Mouse (Mus musculus) yolk sac, embryonic 10.5 days (tissue): ENCODE measurements around the gene Thsd4.
A peak's percentile ranks its signal among the peaks of the same experiment; 100 is the strongest.

Experiments
- DNase-seq: peaks from one replicate; pipeline ENCODE4 v3.0.0-alpha.2; 2017; ENCODE audit warnings: low spot score

Thsd4 gene

GRCm38 (mm10) chr9:60380550-60380949 is 141.3 kb downstream of the Thsd4 start:
- DNase-seq = no peak

GRCm38 (mm10) chr9:60378235-60378634 is 143.6 kb downstream of the Thsd4 start:
- no peak for DNase-seq

GRCm38 (mm10) chr9:60373161-60373737 is 148.6 kb downstream of the Thsd4 start:
- no peak for DNase-seq

GRCm38 (mm10) chr9:60368516-60368915 is 153.3 kb downstream of the Thsd4 start:
- DNase-seq = no peak

GRCm38 (mm10) chr9:60367617-60368305 is 154.1 kb downstream of the Thsd4 start:
- DNase-seq = peak; percentile 21

GRCm38 (mm10) chr9:60364166-60364781 is 157.6 kb downstream of the Thsd4 start:
- DNase-seq = peak; percentile 30

GRCm38 (mm10) chr9:60352351-60352750 is 169.5 kb downstream of the Thsd4 start:
- DNase-seq = no peak

- no peak for DNase-seq
Observed at GRCm38 (mm10) chr9:60351153-60351552, 170.7 kb downstream of the Thsd4 start.

- DNase-seq = no peak
Observed at GRCm38 (mm10) chr9:60336147-60336546, 185.7 kb downstream of the Thsd4 start.

GRCm38 (mm10) chr9:60335455-60335854 is 186.4 kb downstream of the Thsd4 start:
- no peak for DNase-seq

GRCm38 (mm10) chr9:60329911-60330310 is 191.9 kb downstream of the Thsd4 start:
- no peak for DNase-seq

- DNase-seq = no peak
Observed at GRCm38 (mm10) chr9:60324716-60325115, 197.1 kb downstream of the Thsd4 start.

GRCm38 (mm10) chr9:60323435-60323834 is 198.4 kb downstream of the Thsd4 start:
- DNase-seq = no peak

- no peak for DNase-seq
Observed at GRCm38 (mm10) chr9:60317291-60317690, 204.6 kb downstream of the Thsd4 start.

- DNase-seq = no peak
Observed at GRCm38 (mm10) chr9:60316510-60316909, 205.3 kb downstream of the Thsd4 start.

GRCm38 (mm10) chr9:60315533-60315932 is 206.3 kb downstream of the Thsd4 start:
- DNase-seq = peak; percentile 45

- DNase-seq = no peak
Observed at GRCm38 (mm10) chr9:60313661-60314060, 208.2 kb downstream of the Thsd4 start.

GRCm38 (mm10) chr9:60312670-60313069 is 209.2 kb downstream of the Thsd4 start:
- DNase-seq = no peak

- DNase-seq = no peak
Observed at GRCm38 (mm10) chr9:60311594-60312128, 210.2 kb downstream of the Thsd4 start.

GRCm38 (mm10) chr9:60310741-60311317 is 211.0 kb downstream of the Thsd4 start:
- no peak for DNase-seq

GRCm38 (mm10) chr9:60309786-60310711 is 211.8 kb downstream of the Thsd4 start:
- no peak for DNase-seq

GRCm38 (mm10) chr9:60308182-60308581 is 213.7 kb downstream of the Thsd4 start:
- DNase-seq = no peak
